Comparison of ENCODE assay signal across 8 mouse cellular contexts in the genomic region with DNA sequence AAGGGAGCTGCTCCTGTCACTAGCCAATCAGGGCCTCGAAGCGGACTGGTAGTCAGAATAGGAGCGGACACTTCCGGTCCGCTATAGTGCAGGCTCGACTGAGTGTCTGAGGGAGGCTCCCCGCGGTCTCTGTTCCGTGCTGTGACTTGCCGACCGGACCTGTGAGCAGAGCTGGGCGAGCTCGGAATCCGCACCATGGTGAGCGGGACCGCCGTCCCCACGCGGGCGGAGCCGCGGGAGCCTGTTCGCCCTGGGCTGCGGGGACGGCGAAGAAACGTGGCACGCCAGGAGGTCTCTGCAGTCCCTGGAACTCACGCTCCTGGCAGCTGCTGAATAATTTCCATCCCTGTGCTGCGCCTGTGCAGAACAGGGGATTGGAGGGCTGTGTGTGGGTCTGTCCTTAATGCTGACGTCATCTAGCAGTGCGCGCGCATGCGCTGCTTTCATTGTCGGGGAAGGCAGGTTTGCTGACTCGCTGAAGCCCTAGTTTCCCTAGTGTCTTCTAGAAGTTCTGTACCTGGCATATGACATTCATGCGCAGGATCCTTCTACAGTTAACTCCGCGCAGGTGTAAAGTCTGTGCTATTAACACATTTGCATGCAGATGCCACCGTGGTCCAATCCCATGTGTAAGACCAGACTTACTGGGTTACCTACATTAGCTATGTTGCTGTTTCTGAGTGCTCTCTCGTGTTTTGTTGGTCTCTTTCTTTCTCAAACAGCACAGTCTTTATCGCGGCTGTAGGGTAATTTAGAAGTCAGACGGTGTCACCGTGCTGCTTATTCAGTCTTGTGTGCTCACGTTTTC. TPM values are rescaled to one million over a fixed set of nuclear protein-coding genes. Genes with fewer than 3 reads are reported as not detected.
A peak's percentile ranks its signal among the peaks of the same experiment; 100 is the strongest.
DNase-seq lines count a peak whose midpoint lies in the region; ATAC-seq lines count a peak whose summit lies in the region.

No protein-coding gene starts in this region.

- peak; percentile 90 for ATAC-seq in inflammation-experienced regulatory T-cells, adult 6 months

- H3K4me3 ChIP-seq in megakaryocyte, embryonic 14.5 days (replicated peaks), result peak overlapping the region; percentile 94

- no peaks in the 10 kb centered on the region for H3K36me3 ChIP-seq in megakaryocyte, embryonic 14.5 days (replicated peaks; ENCODE audit: low read length)

- H3K9me3 ChIP-seq in megakaryocyte, embryonic 14.5 days, result peaks cover 10% of the 10 kb centered on the region; the same call in 1 of the 2 replicates

- H3K4me1 ChIP-seq in megakaryocyte, embryonic 14.5 days, result peaks cover 12% of the 10 kb centered on the region

- DNase-seq in adrenal gland, adult 2 months, result peak; percentile 89
- peak; percentile 95 for DNase-seq in embryo, embryonic 10 days (ENCODE audit: low spot score)
- peak; percentile 66 for DNase-seq in gastrocnemius, postnatal 25 days
- DNase-seq in left cerebral cortex, adult 9 months (ENCODE audit: low spot score in 2 of 2), result peak; percentile 80 to 89
- DNase-seq in right cerebral cortex, postnatal 10 days (ENCODE audit: low spot score in 2 of 2), result peak; percentile 94
- DNase-seq in urinary bladder, postnatal 36 days (ENCODE audit: low spot score in 2 of 2), result peak; percentile 43 to 76

- peaks cover 5% of the 10 kb centered on the region for H3K27me3 ChIP-seq in megakaryocyte, embryonic 14.5 days (replicated peaks)

RNA-seq across cellular contexts. Expression of a gene that starts 50.6 kb away (rescaled TPM):
- total RNA-seq in adrenal gland, adult 2 months (2021), result 1 to 10 TPM; 2.3 to 3.8 TPM
- 0.06 and 0.13 TPM in 2 replicates for polyA plus RNA-seq in adrenal gland, adult 2 months (2012; rRNA removed)
- 1 to 10 TPM in 1 of 2 experiments, under 1 TPM in 1; 0.99 to 1.2 TPM for total RNA-seq in gastrocnemius, postnatal 25 days (2021)
- polyA plus RNA-seq in inflammation-experienced regulatory T-cells, adult 6 months (2017; shearing (Covaris generic)), result 10 to 100 TPM; 10.4 to 15.3 (median 11.6) TPM
- polyA plus RNA-seq in megakaryocyte, embryonic 14.5 days (2012; ENCODE audit: insufficient read depth, low replicate concordance), result not detected in 2 replicates

Comparison
In these comparisons a context has a peak if more than half of its experiments do, and no peak if none do; other contexts are left out.
1. Peak in every context shown above with its lines: DNase-seq, ATAC-seq and H3K4me3 ChIP-seq.
2. RNA of a gene that starts 50.6 kb away (polyA plus RNA-seq): 10.4 to 15.3 TPM in inflammation-experienced regulatory T-cells, adult 6 months; 0.06 to 0.13 TPM in adrenal gland, adult 2 months and not detected in megakaryocyte, embryonic 14.5 days; every median in the first group is over 10 times any median in the second.